In the genomic region with DNA sequence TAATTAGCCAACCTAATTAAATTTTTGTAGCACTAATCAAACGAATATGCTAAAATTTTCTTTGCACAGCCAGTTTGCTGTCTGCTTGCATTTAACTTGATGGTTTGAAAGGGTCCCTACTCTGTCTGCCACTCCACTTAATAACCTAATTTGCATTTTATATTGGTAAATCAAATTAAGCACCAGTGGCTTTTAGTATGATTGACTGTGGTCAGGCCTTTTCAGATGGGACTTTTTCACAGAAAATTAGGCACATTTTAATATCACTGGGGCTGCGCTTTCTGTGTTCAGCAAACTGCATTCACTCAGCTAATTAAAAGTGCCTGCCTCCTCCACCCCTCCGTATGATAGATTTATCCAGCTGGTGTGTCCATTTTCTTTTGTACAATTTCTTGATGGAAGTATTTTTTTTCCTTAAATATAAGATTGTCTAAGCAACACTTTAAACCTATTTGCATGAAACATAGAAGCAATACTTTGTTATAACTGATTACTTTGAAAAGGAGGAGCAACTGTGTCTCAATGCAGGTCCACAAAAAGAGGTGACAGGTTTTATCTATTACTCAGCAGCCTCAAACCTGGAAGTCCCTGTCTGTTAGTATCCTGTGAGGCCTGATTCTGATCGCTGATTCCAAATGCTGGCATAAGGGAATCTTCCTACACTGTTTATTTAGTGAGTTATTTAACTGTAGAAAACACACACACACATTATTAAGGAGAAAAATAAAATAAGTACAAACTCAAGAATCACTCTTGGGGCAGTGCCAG, we compare ENCODE assay signal across 16 mouse cellular contexts.
DNase-seq lines count a peak whose midpoint lies in the region; ATAC-seq lines count a peak whose summit lies in the region.
"Had no signal": no experiment of that assay in that cellular context is flagged by ENCODE, and none has a peak within 500 bp of the region (broad histone marks: within the 10 kb centered on the region; RNA-seq: fewer than 3 reads in every experiment).

No protein-coding gene starts in this region.

- H3K27ac ChIP-seq in forebrain, embryonic 12.5 days, result no peak overlapping the region
- H3K27ac ChIP-seq in forebrain, embryonic 16.5 days (ENCODE audit: low read length), result peak overlapping the region; percentile 33; the same call in 1 of the 2 replicates
- H3K27ac ChIP-seq in midbrain, embryonic 12.5 days (replicated peaks), result no peak overlapping the region
- no peak overlapping the region for H3K27ac ChIP-seq in neural tube, embryonic 14.5 days (ENCODE audit: low read depth, low read length)
- H3K27ac ChIP-seq: embryonic facial prominence, embryonic 15.5 days; limb, embryonic 12.5 days; liver, embryonic 13.5 days; lung, embryonic 15.5 days had no signal

- 30% methylated on average over 4 of the region's 4 CpGs for WGBS in forebrain, embryonic 12.5 days
- WGBS in forebrain, embryonic 16.5 days, result 15% methylated on average over 4 of the region's 4 CpGs
- WGBS in midbrain, embryonic 12.5 days, result 61% methylated on average over 4 of the region's 4 CpGs
- WGBS in neural tube, embryonic 14.5 days, result 42% methylated on average over 4 of the region's 4 CpGs

- H3K9me3 ChIP-seq in forebrain, embryonic 12.5 days, result no peaks in the 10 kb centered on the region
- no peaks in the 10 kb centered on the region for H3K9me3 ChIP-seq in forebrain, embryonic 16.5 days (ENCODE audit: control insufficient read depth, low read length)
- no peaks in the 10 kb centered on the region for H3K9me3 ChIP-seq in midbrain, embryonic 12.5 days
- H3K9me3 ChIP-seq in neural tube, embryonic 14.5 days (ENCODE audit: control insufficient read depth, low read length), result no peaks in the 10 kb centered on the region
- H3K9me3 ChIP-seq: embryonic facial prominence, embryonic 15.5 days; limb, embryonic 12.5 days; liver, embryonic 13.5 days; lung, embryonic 15.5 days had no signal

- H3K9ac ChIP-seq in forebrain, embryonic 12.5 days, result no peak overlapping the region
- no peak overlapping the region for H3K9ac ChIP-seq in forebrain, embryonic 16.5 days (replicated peaks; ENCODE audit: low read depth, low read length)
- H3K9ac ChIP-seq in midbrain, embryonic 12.5 days (replicated peaks), result no peak overlapping the region
- H3K9ac ChIP-seq in neural tube, embryonic 14.5 days (replicated peaks; ENCODE audit: low read depth, low read length), result no peak overlapping the region
- H3K9ac ChIP-seq: embryonic facial prominence, embryonic 15.5 days; limb, embryonic 12.5 days; liver, embryonic 13.5 days; lung, embryonic 15.5 days had no signal

- H3K27me3 ChIP-seq in forebrain, embryonic 12.5 days, result no peaks in the 10 kb centered on the region
- no peaks in the 10 kb centered on the region for H3K27me3 ChIP-seq in forebrain, embryonic 16.5 days (replicated peaks; ENCODE audit: control insufficient read depth, insufficient read depth, low read length)
- no peaks in the 10 kb centered on the region for H3K27me3 ChIP-seq in midbrain, embryonic 12.5 days
- no peaks in the 10 kb centered on the region for H3K27me3 ChIP-seq in neural tube, embryonic 14.5 days (ENCODE audit: control insufficient read depth, insufficient read depth, low read length)
- H3K27me3 ChIP-seq: embryonic facial prominence, embryonic 15.5 days; limb, embryonic 12.5 days; liver, embryonic 13.5 days; lung, embryonic 15.5 days had no signal

- no peaks in the 10 kb centered on the region for H3K36me3 ChIP-seq in forebrain, embryonic 12.5 days (replicated peaks)
- no peaks in the 10 kb centered on the region for H3K36me3 ChIP-seq in forebrain, embryonic 16.5 days (ENCODE audit: control insufficient read depth, insufficient read depth)
- no peaks in the 10 kb centered on the region for H3K36me3 ChIP-seq in midbrain, embryonic 12.5 days
- H3K36me3 ChIP-seq in neural tube, embryonic 14.5 days (ENCODE audit: control insufficient read depth, insufficient read depth, low read length), result no peaks in the 10 kb centered on the region
- H3K36me3 ChIP-seq: embryonic facial prominence, embryonic 15.5 days; limb, embryonic 12.5 days; liver, embryonic 13.5 days; lung, embryonic 15.5 days had no signal

- no peak overlapping the region for H3K4me2 ChIP-seq in forebrain, embryonic 12.5 days
- no peak overlapping the region for H3K4me2 ChIP-seq in forebrain, embryonic 16.5 days (ENCODE audit: low read length)
- H3K4me2 ChIP-seq in midbrain, embryonic 12.5 days (replicated peaks), result no peak overlapping the region
- no peak overlapping the region for H3K4me2 ChIP-seq in neural tube, embryonic 14.5 days (ENCODE audit: low read depth, low read length)
- H3K4me2 ChIP-seq: embryonic facial prominence, embryonic 15.5 days; limb, embryonic 12.5 days; liver, embryonic 13.5 days; lung, embryonic 15.5 days had no signal

- ATAC-seq in forebrain, embryonic 12.5 days (ENCODE audit: low FRiP score), result peak; percentile 95
- ATAC-seq in forebrain, embryonic 16.5 days, result peak; percentile 98
- peak; percentile 66 for ATAC-seq in midbrain, embryonic 12.5 days (ENCODE audit: low FRiP score, low read depth)
- ATAC-seq in neural tube, embryonic 14.5 days (ENCODE audit: low read depth), result peak; percentile 93
- no peak for ATAC-seq in granulocyte monocyte progenitor cell, adult 5-6 weeks (replicated peaks; ENCODE audit: poor library complexity, severe bottlenecking)

- H3K4me1 ChIP-seq in forebrain, embryonic 12.5 days, result no peaks in the 10 kb centered on the region; the same call in 1 of the 2 replicates
- H3K4me1 ChIP-seq in forebrain, embryonic 16.5 days (replicated peaks; ENCODE audit: control insufficient read depth, insufficient read depth, low read length), result no peaks in the 10 kb centered on the region
- H3K4me1 ChIP-seq in midbrain, embryonic 12.5 days, result no peaks in the 10 kb centered on the region; the same call in 1 of the 2 replicates
- H3K4me1 ChIP-seq in neural tube, embryonic 14.5 days (ENCODE audit: control insufficient read depth, insufficient read depth, low read length), result no peaks in the 10 kb centered on the region
- H3K4me1 ChIP-seq: embryonic facial prominence, embryonic 15.5 days; limb, embryonic 12.5 days; liver, embryonic 13.5 days; lung, embryonic 15.5 days had no signal

- H3K4me3 ChIP-seq in forebrain, embryonic 12.5 days (replicated peaks), result no peak overlapping the region
- no peak overlapping the region for H3K4me3 ChIP-seq in forebrain, embryonic 16.5 days (replicated peaks; ENCODE audit: low read length)
- H3K4me3 ChIP-seq in midbrain, embryonic 12.5 days, result no peak overlapping the region
- no peak overlapping the region for H3K4me3 ChIP-seq in neural tube, embryonic 14.5 days (ENCODE audit: low read depth, low read length)
- H3K4me3 ChIP-seq: embryonic facial prominence, embryonic 15.5 days; limb, embryonic 12.5 days; liver, embryonic 13.5 days; lung, embryonic 15.5 days had no signal

- no peak for DNase-seq in ovary, adult 18-20 months (ENCODE audit: low spot score)
- DNase-seq in lung, postnatal 36 days, result no peak
- DNase-seq: cerebellum, postnatal 10 days; embryo, embryonic 11 days; kidney, adult 18-20 months; kidney, postnatal 36 days; liver, embryonic 13.5 days; right cerebral cortex, adult 18-20 months had no signal
